In the genomic region with DNA sequence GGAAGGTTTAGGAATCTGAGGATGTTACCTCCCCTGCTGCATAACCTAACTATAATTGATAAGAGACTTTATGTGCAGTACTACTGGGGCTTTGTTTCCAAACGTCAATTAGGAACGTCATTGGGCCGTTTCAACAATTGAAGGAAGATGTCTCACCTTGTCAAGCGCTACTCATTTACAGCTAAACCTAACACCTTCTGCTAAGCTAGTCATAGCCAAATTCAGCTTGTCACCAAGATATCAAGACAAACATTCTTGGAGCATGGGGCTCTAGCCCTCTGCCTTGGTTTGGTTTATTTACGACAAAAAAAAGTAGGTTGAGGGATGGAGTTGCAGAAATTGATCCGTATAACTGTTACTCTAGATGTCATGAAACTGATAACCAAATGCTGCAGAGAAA, we compare ENCODE assay signal across 20 mouse cellular contexts.
DNase-seq lines count a peak whose midpoint lies in the region; ATAC-seq and TF ChIP-seq lines count a peak whose summit lies in the region.
"Had no signal": no experiment of that assay in that cellular context is flagged by ENCODE, and none has a peak within 500 bp of the region (broad histone marks: within the 10 kb centered on the region; RNA-seq: fewer than 3 reads in every experiment).

No protein-coding gene starts in this region.

- DNase-seq in forebrain, embryonic 14.5 days (ENCODE audit: low spot score): peak; percentile 63
- DNase-seq in forebrain, embryonic 10.5 days (ENCODE audit: extremely low spot score, low spot score): no peak
- DNase-seq in gastrocnemius, adult 2 months: no peak
- DNase-seq in gastrocnemius, postnatal 10 days: no peak
- no peak for DNase-seq in left cerebral cortex, adult 9 months (ENCODE audit: low spot score in 2 of 2)
- DNase-seq: adrenal gland, adult 2 months; adrenal gland, postnatal 10 days; adrenal gland, postnatal 25 days; cerebellum, adult 11 months; cerebellum, adult 18-20 months; cerebellum, adult 8-10 months; cerebellum, adult 9-11 months; cerebellum, postnatal 14 days; cerebellum, postnatal 36 days; embryo, embryonic 11 days had no signal

- H3K4me2 ChIP-seq in forebrain, embryonic 14.5 days (ENCODE audit: low read length): no peak overlapping the region
- no peak overlapping the region for H3K4me2 ChIP-seq in forebrain, embryonic 16.5 days (ENCODE audit: low read length)
- H3K4me2 ChIP-seq: embryonic facial prominence, embryonic 13.5 days; embryonic facial prominence, embryonic 15.5 days had no signal

- no peaks in the 10 kb centered on the region for H3K36me3 ChIP-seq in forebrain, embryonic 14.5 days (ENCODE audit: control insufficient read depth, insufficient read depth, low read length)
- no peaks in the 10 kb centered on the region for H3K36me3 ChIP-seq in forebrain, embryonic 10.5 days (replicated peaks)
- no peaks in the 10 kb centered on the region; the same call in 1 of the 2 replicates for H3K36me3 ChIP-seq in forebrain, embryonic 16.5 days (ENCODE audit: control insufficient read depth, insufficient read depth)
- H3K36me3 ChIP-seq: embryonic facial prominence, embryonic 13.5 days; embryonic facial prominence, embryonic 15.5 days had no signal

- no peaks in the 10 kb centered on the region for H3K27me3 ChIP-seq in forebrain, embryonic 14.5 days (replicated peaks; ENCODE audit: control insufficient read depth, insufficient read depth, low read length)
- H3K27me3 ChIP-seq in forebrain, embryonic 10.5 days (ENCODE audit: poor library complexity, severe bottlenecking): no peaks in the 10 kb centered on the region
- H3K27me3 ChIP-seq in forebrain, embryonic 16.5 days (replicated peaks; ENCODE audit: control insufficient read depth, insufficient read depth, low read length): no peaks in the 10 kb centered on the region
- H3K27me3 ChIP-seq: embryonic facial prominence, embryonic 13.5 days; embryonic facial prominence, embryonic 15.5 days had no signal

- H3K9ac ChIP-seq in forebrain, embryonic 14.5 days (ENCODE audit: low read length): no peak overlapping the region
- no peak overlapping the region for H3K9ac ChIP-seq in forebrain, embryonic 16.5 days (replicated peaks; ENCODE audit: low read depth, low read length)
- H3K9ac ChIP-seq: embryonic facial prominence, embryonic 13.5 days; embryonic facial prominence, embryonic 15.5 days had no signal

- WGBS in forebrain, embryonic 14.5 days: 63% methylated on average over 6 of the region's 6 CpGs
- WGBS in forebrain, embryonic 10.5 days: 95% methylated on average over 6 of the region's 6 CpGs
- 53% methylated on average over 6 of the region's 6 CpGs for WGBS in forebrain, embryonic 16.5 days

- H3K4me3 ChIP-seq in forebrain, embryonic 14.5 days (ENCODE audit: low read depth, low read length): no peak overlapping the region
- H3K4me3 ChIP-seq in forebrain, embryonic 10.5 days: no peak overlapping the region
- H3K4me3 ChIP-seq in gastrocnemius, adult 2 months: no peak overlapping the region
- H3K4me3 ChIP-seq in forebrain, embryonic 16.5 days (replicated peaks; ENCODE audit: low read length): no peak overlapping the region
- H3K4me3 ChIP-seq: embryonic facial prominence, embryonic 13.5 days; embryonic facial prominence, embryonic 15.5 days; erythroblast, embryonic 14.5 days had no signal

- no peaks in the 10 kb centered on the region for H3K9me3 ChIP-seq in forebrain, embryonic 14.5 days (replicated peaks; ENCODE audit: control insufficient read depth, low read length)
- no peaks in the 10 kb centered on the region for H3K9me3 ChIP-seq in forebrain, embryonic 10.5 days
- H3K9me3 ChIP-seq in forebrain, embryonic 16.5 days (ENCODE audit: control insufficient read depth, low read length): no peaks in the 10 kb centered on the region
- H3K9me3 ChIP-seq: embryonic facial prominence, embryonic 13.5 days; embryonic facial prominence, embryonic 15.5 days had no signal

- TF ChIP-seq CTCF in gastrocnemius, adult 2 months (IDR thresholded peaks at IDR 0.05): no peak

- intact Hi-C loops in gastrocnemius, adult 2 months (cut with DNase I): no loop called here

- ATAC-seq in forebrain, embryonic 14.5 days: no peak
- 0 out of 2 replicates have a peak, but pooled peaks have one; percentile 14 for ATAC-seq in forebrain, embryonic 16.5 days
- ATAC-seq in cerebellum, adult (ENCODE audit: insufficient number of reproducible peaks, low FRiP score, low TSS enrichment): no peak

- peaks cover 28% of the 10 kb centered on the region for H3K4me1 ChIP-seq in forebrain, embryonic 14.5 days (ENCODE audit: control insufficient read depth, insufficient read depth, low read length)
- H3K4me1 ChIP-seq in forebrain, embryonic 10.5 days: peaks cover 20% of the 10 kb centered on the region
- peaks cover 25% of the 10 kb centered on the region for H3K4me1 ChIP-seq in forebrain, embryonic 16.5 days (replicated peaks; ENCODE audit: control insufficient read depth, insufficient read depth, low read length)
- H3K4me1 ChIP-seq: embryonic facial prominence, embryonic 13.5 days; embryonic facial prominence, embryonic 15.5 days had no signal

- peak overlapping the region; percentile 78 for H3K27ac ChIP-seq in forebrain, embryonic 14.5 days (ENCODE audit: low read depth, low read length)
- H3K27ac ChIP-seq in forebrain, embryonic 10.5 days: no peak overlapping the region
- peak overlapping the region; percentile 75 for H3K27ac ChIP-seq in gastrocnemius, adult 2 months
- H3K27ac ChIP-seq in forebrain, embryonic 16.5 days (ENCODE audit: low read length): peak overlapping the region; percentile 66
- H3K27ac ChIP-seq: embryonic facial prominence, embryonic 13.5 days; embryonic facial prominence, embryonic 15.5 days had no signal
